Mouse (Mus musculus) spleen, embryonic (tissue): ENCODE data around the gene Dusp23.

Experiments
- CTCF ChIA-PET: fragments of 350-600 bp; sonication (Branson Sonifier 250); formaldehyde crosslinking; loops from one replicate; lab custom pipeline; 2022; lab: Charles Lee

The Dusp23 gene

GRCm38 (mm10) chr1:172624081-172624480, 8.7 kb downstream of the Dusp23 start:
- CTCF ChIA-PET, result interaction anchor here (0.6 kb wide), 1 partner anchor 14 kb away, joined by 3 read pairs; no protein-coding TSS in a partner anchor

GRCm38 (mm10) chr1:172623599-172623998, 9.2 kb downstream of the Dusp23 start:
- CTCF ChIA-PET, result no interaction called here

- CTCF ChIA-PET, result interaction anchor here (1.4 kb wide), 1 partner anchor 14 kb away, joined by 5 read pairs; no protein-coding TSS in a partner anchor
Measured at GRCm38 (mm10) chr1:172619235-172619634, 13.5 kb downstream of the Dusp23 start.

GRCm38 (mm10) chr1:172618141-172618540, 14.6 kb downstream of the Dusp23 start:
- CTCF ChIA-PET, result no interaction called here

- CTCF ChIA-PET, result no interaction called here
Measured at GRCm38 (mm10) chr1:172617365-172618076, 15.2 kb downstream of the Dusp23 start.

- CTCF ChIA-PET, result no interaction called here
Measured at GRCm38 (mm10) chr1:172616537-172617300, 16.0 kb downstream of the Dusp23 start.

- CTCF ChIA-PET, result no interaction called here
Measured at GRCm38 (mm10) chr1:172615412-172615811, 17.4 kb downstream of the Dusp23 start.

GRCm38 (mm10) chr1:172614654-172615053, 18.1 kb downstream of the Dusp23 start:
- CTCF ChIA-PET, result no interaction called here

GRCm38 (mm10) chr1:172612745-172613144, 20.0 kb downstream of the Dusp23 start:
- CTCF ChIA-PET, result no interaction called here

GRCm38 (mm10) chr1:172611304-172611703, 21.5 kb downstream of the Dusp23 start:
- CTCF ChIA-PET, result no interaction called here

- CTCF ChIA-PET, result no interaction called here
Measured at GRCm38 (mm10) chr1:172602326-172602725, 30.4 kb downstream of the Dusp23 start, which contains the start of gene Fcrl6. TSS of gene Fcrl6 (minus strand) at chr1:172602551.

- CTCF ChIA-PET, result interaction anchor here (0.6 kb wide), 1 partner anchor 15 kb away, joined by 10 read pairs; no protein-coding TSS in a partner anchor
Measured at GRCm38 (mm10) chr1:172594495-172594894, 38.3 kb downstream of the Dusp23 start.

- CTCF ChIA-PET, result interaction anchor here (0.6 kb wide), 1 partner anchor 14 kb away, joined by 10 read pairs; no protein-coding TSS in a partner anchor
Measured at GRCm38 (mm10) chr1:172593956-172594355, 38.8 kb downstream of the Dusp23 start.

GRCm38 (mm10) chr1:172593321-172593720, 39.4 kb downstream of the Dusp23 start:
- CTCF ChIA-PET, result no interaction called here

- CTCF ChIA-PET, result interaction anchor here (0.7 kb wide), 1 partner anchor 17 kb away, joined by 3 read pairs; no protein-coding TSS in a partner anchor
Measured at GRCm38 (mm10) chr1:172590385-172590784, 42.4 kb downstream of the Dusp23 start, which contains the start of gene Slamf8. TSS of gene Slamf8 (minus strand) at chr1:172590568.

GRCm38 (mm10) chr1:172585612-172586567, 46.9 kb downstream of the Dusp23 start:
- CTCF ChIA-PET, result no interaction called here

- CTCF ChIA-PET, result no interaction called here
Measured at GRCm38 (mm10) chr1:172585026-172585425, 47.7 kb downstream of the Dusp23 start.

- CTCF ChIA-PET, result no interaction called here
Measured at GRCm38 (mm10) chr1:172584271-172584670, 48.5 kb downstream of the Dusp23 start.

- CTCF ChIA-PET, result no interaction called here
Measured at GRCm38 (mm10) chr1:172582436-172582835, 50.3 kb downstream of the Dusp23 start.
